Mouse (Mus musculus) embryo, embryonic 11.5 days (tissue): ENCODE measurements around the gene Vav2.

Experiments
- DNase-seq: peaks from one replicate; pipeline ENCODE4 v3.0.0-alpha.2; 2012; ENCODE audit warnings: low read depth, low spot score

Gene Vav2

DNA sequence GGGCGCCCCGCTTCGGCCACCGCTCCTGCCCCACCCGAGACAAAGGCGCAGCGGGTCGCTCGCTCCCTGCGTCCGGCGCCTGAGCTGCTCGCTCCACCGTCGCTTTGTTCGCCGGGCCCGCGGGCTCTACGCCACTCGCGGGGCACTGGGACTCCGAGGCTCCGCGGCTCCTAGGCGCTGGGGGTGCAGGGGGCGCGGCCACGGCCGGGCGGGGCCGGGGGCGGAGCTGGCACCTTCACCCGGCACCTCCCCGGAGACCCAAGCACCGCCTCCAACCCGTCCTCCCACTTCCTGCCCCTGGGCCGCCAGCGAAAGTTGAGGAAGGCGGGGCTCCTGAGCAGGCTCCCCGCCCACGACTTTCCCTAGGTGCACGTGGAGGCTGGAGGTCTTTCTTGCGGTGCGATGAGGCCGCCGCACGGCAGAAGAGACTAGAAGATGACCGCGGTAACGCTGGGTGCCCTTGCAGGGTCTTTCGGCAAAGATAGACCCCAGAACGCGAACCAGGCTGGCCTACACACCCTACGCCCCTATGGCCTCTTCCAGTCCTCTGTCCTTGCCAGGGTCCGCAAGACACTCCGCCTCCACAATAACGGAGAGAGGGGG lies at the start of gene Vav2:
TSS of gene Vav2 (minus strand) at position 179 of the 603 bp plus-strand sequence.
- DNase-seq, result peak; percentile 88

DNA sequence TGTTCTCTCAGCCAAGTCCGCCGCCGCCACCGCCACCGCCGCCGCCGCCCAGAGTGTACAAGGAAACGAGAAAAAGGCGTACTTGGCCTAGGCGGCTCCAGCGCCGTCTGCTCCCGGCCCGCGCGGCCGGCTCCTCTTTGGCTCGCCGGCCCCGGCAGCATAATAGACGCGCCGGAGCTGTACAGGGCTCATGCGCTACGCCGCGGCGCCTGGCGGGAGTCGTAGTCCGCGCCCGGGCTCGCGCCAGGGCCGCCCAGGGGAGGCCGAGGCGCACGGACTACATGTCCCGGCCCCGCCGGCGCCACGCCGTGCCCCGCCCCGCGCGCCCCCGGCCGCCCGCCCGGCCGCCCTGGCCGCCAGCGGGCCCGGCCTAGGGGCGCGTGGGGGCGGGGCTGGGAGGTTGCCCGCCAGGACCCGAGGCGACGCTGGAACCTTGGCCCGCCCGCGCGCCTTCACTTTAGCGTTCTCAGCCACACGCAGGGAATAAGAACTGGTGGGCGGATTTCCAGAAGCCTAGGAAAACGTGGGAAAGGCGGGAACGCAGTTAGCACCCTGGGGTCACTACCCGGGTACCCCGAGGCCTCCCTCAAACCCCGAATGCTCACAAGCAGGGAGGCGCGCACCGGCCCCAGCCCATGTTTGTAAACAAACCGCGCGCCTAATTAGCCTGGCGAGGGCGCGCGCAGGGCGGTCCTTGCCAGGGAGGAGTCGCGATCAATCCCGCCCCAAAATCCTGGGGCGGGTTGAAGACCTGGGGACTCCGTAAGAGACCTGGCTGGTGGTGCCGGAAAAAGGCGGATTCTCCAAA lies 48.9 kb upstream of the Vav2 start:
- peak; percentile 89 for DNase-seq

DNA sequence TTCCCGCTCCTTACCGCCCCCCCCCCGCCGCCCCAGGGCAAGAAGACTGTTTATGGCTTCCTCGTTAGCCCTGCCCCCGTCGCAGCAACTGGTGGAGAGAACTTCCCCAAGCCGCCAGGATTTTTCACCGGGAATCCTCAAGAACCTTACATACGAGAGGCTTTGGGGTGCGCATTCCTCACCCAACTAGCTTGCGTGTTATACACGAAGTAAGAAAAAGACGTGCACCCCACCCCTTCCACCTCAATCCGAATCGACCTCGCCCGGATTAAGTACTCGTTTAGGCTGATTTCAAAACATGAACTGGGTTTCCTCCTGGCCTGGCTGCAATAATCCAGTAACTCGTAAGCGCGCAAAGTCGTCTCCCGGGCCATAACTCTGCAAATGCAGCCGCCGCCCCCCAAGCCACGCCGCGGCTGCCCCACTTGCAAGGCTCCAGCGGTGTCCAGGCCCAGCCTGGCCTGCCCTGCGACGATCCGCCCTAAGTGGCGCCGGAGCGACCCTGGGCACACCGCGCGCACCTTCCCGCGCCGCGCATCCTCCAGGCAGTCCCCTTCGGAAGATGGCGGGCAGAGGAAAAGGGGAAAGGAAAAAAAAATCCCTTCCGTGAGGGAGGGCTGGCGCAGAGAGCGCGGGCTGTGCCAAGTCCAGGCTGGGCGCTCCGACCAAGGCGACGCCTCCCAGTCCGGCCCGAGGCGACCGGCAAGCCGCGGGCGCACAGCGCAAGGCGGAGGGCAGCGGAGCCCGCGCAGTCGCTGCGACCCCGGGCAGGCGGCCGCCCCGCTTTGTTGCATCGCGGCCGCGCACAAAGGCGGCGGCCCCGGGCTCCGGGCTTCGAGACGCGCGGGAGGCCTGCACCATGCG lies 48.0 kb upstream of the Vav2 start:
- no peak for DNase-seq

DNA sequence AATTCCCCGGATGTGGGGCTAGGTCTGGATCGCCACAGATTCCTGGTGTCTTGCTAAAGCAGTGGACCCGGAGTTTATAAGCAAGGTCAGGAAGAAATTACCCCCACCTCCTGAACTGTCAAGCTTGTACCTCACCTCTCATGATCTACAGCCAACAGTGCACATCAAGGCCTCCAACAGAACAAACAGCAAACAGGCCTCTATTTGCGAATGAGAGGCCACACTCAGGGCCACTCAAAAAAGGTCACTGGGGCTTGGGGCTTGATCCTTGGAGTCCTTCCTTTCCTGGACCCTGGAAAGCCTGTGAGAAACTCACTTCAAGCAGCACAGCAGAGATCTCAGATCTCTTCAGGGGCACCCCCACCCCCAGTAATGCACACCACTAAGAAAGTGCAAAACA lies 47.1 kb upstream of the Vav2 start:
- no peak for DNase-seq

GRCm38 (mm10) chr2:27473061-27473765 lies 46.4 kb upstream of the Vav2 start:
- DNase-seq, result no peak

DNA sequence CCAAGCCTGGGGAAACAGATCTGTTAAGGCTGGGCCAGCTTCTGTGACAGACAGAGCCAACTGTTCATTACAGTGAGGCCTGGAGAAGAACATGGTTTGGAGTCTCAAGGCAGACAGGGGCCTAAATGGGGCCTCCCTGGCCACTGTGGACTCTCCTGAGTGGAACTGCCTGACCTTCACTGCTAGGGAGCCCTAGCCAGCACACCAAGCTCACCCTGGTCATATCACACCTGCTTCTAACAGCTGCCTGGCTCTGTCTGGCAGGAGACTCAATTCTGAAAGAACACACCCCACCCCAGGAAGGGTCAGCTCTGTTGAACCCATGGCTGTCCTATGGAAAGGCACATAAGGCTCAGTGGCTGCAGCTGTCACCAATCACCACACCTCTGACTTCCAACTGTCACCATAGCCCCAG lies 44.3 kb upstream of the Vav2 start:
- no peak for DNase-seq

GRCm38 (mm10) chr2:27470535-27470934 lies 43.7 kb upstream of the Vav2 start:
- DNase-seq, result no peak

DNA sequence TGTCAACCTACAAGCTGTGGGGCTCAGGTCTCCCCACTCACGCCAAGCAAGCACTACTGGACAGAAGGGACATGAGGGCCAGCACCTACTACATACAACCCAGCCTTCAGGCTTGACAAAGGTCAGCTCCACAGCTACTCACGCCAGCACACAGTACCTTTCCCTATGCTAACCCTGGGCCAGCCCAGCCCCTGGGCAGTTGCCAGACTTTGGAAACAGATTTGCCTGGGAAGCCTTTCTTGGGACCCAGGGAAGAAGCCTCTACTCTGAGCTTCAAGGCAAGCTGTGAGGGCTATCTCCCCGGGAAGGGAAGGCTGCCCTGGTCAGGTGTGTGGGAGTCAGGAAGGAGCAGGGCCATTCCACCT lies 43.1 kb upstream of the Vav2 start:
- DNase-seq, result no peak

DNA sequence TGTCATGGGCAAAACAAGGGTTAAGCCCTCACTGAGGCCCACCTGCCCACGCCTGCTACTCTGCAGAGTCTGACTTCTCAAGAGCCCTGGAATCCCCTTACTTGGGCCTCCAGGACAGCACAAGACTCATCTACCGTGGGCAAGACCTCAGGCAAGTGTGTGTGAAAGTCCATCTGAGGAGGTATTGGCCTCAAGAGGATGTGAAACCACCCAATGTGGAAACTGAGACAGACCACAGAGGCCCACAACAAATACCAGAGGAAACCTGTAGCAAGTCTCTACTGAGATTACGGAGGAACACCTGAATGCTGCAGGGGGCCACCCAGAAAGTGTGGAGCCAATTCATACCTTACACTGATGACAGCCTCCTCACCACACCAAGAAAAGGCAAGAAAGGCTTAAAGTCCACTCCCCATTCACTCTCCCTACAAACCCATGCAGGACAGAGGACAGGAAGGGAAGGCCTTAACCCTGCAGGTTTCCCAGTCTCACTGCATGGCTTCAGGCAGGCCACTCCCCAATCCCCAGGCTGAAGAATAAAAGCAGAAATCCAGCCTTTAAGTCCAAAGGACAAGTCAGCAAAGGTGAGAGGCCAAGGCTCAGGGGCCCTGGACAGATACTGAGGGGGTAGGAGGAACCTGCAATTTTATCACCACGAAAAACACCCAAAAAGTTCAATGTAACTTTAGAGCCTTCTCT lies 42.6 kb upstream of the Vav2 start:
- DNase-seq, result no peak

- DNase-seq, result no peak
Measured at GRCm38 (mm10) chr2:27462901-27463300, 36.1 kb upstream of the Vav2 start.

GRCm38 (mm10) chr2:27461881-27462660 lies 35.2 kb upstream of the Vav2 start:
- no peak for DNase-seq

DNA sequence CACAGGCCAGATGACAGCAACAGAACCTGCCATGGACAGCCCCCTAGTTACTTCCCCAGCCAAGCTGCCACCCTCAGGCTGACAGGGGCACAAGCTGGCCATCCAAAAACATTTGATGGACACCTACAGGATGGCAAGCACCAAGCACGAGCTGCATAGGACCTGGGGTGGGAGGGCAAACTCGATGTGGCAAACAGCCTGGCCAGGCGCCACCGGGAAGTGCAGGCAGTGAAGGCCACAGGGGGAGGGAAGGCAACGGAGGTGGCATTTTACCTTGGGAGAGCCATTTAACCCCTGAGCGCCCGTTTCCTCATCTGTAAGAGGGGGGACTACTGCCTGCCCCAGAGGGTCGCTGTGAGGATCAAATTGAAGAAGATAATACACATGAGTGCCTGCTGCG lies 33.8 kb upstream of the Vav2 start:
- no peak for DNase-seq

- DNase-seq, result no peak
Measured at GRCm38 (mm10) chr2:27460163-27460562, 33.3 kb upstream of the Vav2 start.

GRCm38 (mm10) chr2:27459735-27460134 lies 32.9 kb upstream of the Vav2 start:
- no peak for DNase-seq

DNA sequence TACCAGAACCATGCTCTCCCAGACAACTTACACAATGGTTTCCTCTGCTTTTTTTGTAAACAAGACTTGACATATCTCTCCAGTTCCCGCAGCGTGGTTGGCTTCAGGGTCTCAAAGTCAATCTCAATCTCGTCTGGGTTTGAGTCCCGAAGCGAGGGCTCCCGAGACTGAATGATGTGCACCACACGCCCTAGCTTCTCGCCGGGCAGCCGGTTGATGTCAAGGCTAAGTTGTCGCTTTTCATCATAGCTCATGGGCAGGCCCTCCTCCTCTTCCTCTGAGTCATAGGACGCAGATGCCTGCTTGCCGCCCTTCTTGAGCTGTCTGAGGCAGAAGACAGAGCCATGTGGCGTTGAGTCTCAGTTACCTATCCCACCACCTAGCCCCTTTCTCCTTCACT lies 23.4 kb upstream of the Vav2 start:
- DNase-seq, result no peak

DNA sequence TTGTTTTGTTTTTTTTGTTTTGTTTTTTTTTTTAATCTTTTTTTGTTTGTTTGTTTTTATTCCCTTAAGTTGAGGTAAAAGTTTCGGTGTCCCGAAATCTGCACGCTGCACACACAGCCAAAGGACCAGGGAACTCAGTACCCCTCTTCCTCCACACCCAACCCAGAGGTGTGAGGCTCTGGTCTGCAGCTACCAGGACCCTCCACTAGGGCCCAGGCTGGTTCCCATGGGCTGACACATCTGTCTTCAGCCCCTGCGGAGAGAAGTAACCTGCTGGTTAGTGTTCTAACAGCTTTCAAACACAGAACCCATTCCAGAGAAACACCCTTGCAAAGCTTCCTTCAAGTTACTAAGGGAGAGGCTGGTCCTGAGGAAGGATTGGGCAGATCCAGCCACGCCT lies 20.9 kb upstream of the Vav2 start:
- no peak for DNase-seq

DNA sequence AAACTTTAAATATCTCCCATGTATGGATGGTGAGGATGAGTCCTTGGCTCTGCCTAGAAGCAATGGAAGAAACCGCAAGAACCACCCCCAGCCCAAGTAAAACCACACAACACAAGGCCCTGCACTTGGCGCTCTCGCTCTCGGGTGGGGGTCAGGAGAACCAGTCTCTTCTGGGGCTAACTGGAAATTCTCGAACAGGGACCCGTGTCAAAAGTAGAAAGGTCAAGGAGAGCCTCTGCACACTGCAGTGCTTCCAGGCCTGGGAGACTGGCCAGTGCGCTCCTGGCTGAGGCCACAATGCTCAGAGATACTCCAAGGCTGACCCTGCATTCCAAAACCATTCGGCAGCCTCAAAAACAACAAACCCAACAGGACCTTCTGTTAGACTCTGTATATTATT lies 20.0 kb upstream of the Vav2 start:
- DNase-seq, result no peak

- DNase-seq, result no peak
Measured at GRCm38 (mm10) chr2:27445910-27446309, 19.1 kb upstream of the Vav2 start.

- DNase-seq, result no peak
Measured at GRCm38 (mm10) chr2:27443450-27443708, 16.5 kb upstream of the Vav2 start.

- DNase-seq, result no peak
Measured at GRCm38 (mm10) chr2:27442708-27443449, 16.0 kb upstream of the Vav2 start.
